Mouse (Mus musculus) left cerebral cortex, postnatal 4 days (tissue): ENCODE data around the gene Fam84b. TPM values are rescaled to one million over a fixed set of nuclear protein-coding genes. Genes with fewer than 3 reads are reported as not detected.
A peak's percentile ranks its signal among the peaks of the same experiment; 100 is the strongest.

Experiments
- DNase-seq: peaks from one replicate; pipeline ENCODE4 v3.0.0-alpha.2; 2022
- intact Hi-C: fragments of 180-260 bp; cut with DNase I; formaldehyde crosslinking; loops from one replicate; pipeline ENCODE4 v1.15.1; 2025
- total RNA-seq, 2 experiments: library from RNA; stranded (reverse); gene quantifications; 2 replicates each; pipeline ENCODE4 v1.2.3; 2021

Gene Fam84b
- total RNA-seq, 2 experiments from 2014 or later, result 18.0 to 22.1 TPM

DNA sequence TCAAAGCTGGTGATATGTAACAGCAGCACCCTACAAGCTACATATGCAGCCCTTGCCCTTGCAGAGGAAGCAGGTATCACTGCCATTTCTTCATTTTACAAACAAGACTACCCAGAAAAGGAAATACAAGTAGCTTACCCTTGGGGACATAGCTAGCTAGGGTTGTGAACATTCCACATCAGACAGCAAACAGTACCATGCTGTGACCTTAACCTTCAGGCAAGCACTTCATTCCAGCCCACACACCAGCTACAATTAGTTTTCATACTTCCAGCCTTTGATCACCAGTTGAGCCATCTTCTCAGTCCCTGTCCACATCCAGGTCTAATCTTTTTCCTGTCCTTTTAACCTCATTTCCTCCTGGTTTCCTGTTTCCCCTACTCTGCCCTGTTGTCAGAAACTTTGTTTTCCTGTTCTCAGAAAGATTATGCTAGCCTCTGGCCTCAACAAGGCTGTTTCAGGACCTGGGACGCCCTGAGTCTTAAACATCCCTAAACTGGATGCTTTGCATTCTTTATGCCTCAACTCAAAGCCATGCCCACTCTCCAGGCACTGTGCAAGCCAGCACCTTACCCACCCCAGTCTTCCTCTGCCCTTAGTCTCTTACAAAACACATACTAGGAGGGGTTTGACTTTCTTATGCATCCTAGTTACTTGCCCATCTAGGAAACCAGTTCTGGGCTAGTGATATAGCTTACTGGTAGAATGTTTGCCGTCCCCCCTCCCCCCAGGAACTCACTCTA is 19.9 kb downstream of the Fam84b start:
- intact Hi-C loops, result no loop called here
- DNase-seq, result no peak

DNA sequence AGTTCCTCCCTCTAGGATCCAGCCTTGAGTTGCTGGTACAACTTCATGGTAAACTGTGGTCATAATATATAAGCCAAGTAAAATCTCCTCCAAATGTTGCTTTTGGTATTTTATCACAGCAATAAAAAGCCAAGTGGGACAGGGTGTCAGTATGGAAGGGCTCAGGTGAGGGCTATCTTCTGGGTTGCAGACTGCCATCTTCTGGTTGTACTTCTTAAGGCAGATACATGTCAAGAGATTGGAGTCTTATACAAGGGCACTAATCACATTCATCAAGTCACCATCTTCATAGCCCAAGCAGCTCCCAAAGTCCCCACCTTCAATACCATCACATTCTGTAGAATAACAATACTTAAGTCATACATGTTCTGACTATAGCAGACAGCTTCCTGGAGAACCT is 21.0 kb downstream of the Fam84b start:
- no peak for DNase-seq
- intact Hi-C loops, result no loop called here

DNA sequence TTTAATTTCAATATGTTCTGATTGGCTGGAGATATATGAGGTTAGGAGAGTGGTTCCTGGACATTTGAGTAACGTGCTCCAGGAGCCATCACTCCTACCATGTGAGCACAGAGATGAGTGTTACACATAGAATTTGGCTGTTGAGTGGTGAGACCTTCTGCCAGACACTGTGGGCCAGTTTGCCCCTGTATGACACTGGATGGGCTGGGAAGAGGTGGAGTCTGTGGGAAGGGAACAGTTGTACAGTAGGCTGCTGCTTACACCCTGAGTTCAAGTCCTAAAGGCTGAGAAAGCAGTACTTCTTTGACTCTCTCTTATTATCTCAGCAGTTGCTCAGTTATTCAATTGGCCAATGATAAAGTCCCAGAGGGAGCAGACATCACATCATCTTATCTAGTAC is 27.4 kb downstream of the Fam84b start:
- intact Hi-C loops, result loop anchor here (10.0 kb wide), 1 partner anchor 171 kb away; no protein-coding TSS in a partner anchor
- no peak for DNase-seq

DNA sequence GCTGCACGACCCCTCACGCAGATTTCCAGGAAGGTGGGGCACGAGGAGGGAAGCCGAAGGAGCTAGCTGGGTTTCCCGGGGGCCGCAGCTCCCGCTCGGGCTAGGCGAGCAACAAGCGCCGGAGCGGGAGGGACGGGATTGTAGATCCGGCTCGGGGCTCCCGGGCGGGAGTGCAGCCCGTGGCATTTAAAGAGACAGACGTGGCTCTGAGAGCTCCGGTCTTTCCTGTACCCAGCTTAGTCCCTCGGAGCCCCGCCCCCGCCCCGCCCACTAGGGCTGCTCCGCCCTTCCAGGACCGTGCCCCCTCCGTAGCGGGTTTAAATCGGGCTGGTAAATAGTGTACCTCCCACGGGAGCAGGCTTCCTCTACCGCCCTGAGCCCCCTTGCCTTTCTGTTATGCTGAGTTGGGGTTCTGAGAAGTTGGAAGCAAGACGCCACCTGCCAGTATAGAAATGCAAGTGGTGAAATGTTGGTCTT is 28.8 kb downstream of the Fam84b start:
- intact Hi-C loops, result loop anchor here (5.0 to 10.0 kb wide), 3 partner anchors 170 to 947 kb away; no protein-coding TSS in a partner anchor
- DNase-seq, result peak; percentile 92

- no peak for DNase-seq
- intact Hi-C loops, result loop anchor here (2.0 to 10.0 kb wide), 4 partner anchors 169 to 947 kb away; no protein-coding TSS in a partner anchor
Measured at GRCm38 (mm10) chr15:60823870-60824709, 29.5 kb downstream of the Fam84b start.

- intact Hi-C loops, result loop anchor here (2.0 to 10.0 kb wide), 4 partner anchors 169 to 946 kb away; no protein-coding TSS in a partner anchor
- DNase-seq, result peak; percentile 24
Measured at GRCm38 (mm10) chr15:60823620-60823869, 30.0 kb downstream of the Fam84b start.

DNA sequence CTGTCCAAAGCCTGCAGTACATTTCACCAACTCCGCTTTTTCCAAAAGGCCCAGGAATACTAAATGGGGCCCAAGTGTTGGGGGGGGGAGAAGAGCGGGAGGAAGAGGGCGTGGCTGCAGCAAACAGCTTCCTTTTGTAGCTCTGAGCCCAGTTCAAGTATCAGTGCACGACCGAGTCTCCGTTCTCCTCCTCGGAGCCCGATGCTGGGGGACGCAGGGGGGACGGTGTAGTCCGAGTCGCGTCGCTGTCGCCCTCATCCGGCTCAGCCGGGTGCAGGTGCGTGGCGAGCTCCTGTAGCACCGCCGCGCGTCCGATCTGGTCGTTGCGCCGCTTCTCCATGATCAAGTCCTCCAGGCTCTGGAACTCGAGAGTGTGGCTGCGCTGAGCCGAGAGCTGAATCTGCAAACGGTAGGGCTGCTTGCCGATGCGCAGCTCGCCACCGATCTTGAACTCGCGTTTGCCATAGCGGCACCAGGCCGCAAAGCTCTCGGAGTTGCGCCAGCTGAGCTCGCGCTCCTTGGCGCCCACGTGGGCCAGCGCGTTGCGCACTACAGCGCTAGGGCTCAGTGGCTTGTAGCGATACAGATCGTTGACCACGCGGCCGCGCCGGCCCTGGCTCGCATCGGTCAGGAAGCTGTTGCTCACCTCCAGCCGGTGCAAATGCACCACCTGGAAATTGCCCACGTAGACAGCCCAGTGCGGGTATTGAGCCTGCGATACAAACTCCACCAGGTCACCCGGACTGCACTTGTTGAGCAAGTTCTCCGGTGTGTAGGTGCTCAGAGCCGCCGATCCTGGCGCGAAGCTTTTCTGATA is 30.6 kb downstream of the Fam84b start:
- intact Hi-C loops, result loop anchor here (2.0 to 10.0 kb wide), 4 partner anchors 168 to 946 kb away; no protein-coding TSS in a partner anchor
- peak; percentile 83 for DNase-seq

- intact Hi-C loops, result loop anchor here (2.0 to 10.0 kb wide), 4 partner anchors 167 to 945 kb away; no protein-coding TSS in a partner anchor
- peak; percentile 31 for DNase-seq
Measured at GRCm38 (mm10) chr15:60822101-60822802, 31.3 kb downstream of the Fam84b start.

- intact Hi-C loops, result loop anchor here (10.0 kb wide), 1 partner anchor 114 kb away; no protein-coding TSS in a partner anchor
Measured at GRCm38 (mm10) chr15:60818500-60818899, 35.1 kb downstream of the Fam84b start.

GRCm38 (mm10) chr15:60816478-60816877 is 37.1 kb downstream of the Fam84b start:
- intact Hi-C loops, result loop anchor here (10.0 kb wide), 1 partner anchor 112 kb away; no protein-coding TSS in a partner anchor
- DNase-seq, result no peak

More at GRCm38 (mm10) chr15:60818500-60818899, 35.1 kb downstream of the Fam84b start:
- no peak for DNase-seq

- intact Hi-C loops, result loop anchor here (10.0 kb wide), 1 partner anchor 110 kb away; no protein-coding TSS in a partner anchor
- no peak for DNase-seq
Measured at GRCm38 (mm10) chr15:60814542-60814941, 39.0 kb downstream of the Fam84b start.

- no peak for DNase-seq
- intact Hi-C loops, result loop anchor here (10.0 kb wide), 1 partner anchor 842 kb away; no protein-coding TSS in a partner anchor
Measured at GRCm38 (mm10) chr15:60793041-60793673, 60.4 kb downstream of the Fam84b start.

GRCm38 (mm10) chr15:60789084-60789483 is 64.5 kb downstream of the Fam84b start:
- intact Hi-C loops, result no loop called here
- no peak for DNase-seq

DNA sequence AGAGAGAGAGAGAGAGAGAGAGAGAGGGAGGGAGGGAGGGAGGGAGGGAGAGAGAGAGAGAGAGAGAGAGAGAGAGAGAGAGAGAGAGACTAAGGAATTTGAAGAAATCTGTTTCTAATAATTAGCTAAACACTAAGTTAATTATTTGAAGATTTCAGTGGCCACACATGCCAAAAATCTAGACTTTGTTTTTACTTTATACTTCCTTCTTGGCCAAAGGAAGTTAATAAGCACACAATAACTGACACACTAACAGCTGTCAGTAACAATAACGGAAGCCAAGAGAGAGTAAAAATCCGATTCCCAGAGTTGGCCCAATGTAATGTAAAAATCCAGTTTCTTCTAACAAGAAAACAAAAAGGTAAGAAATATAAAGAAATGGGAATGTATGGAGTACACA is 69.8 kb downstream of the Fam84b start:
- intact Hi-C loops, result no loop called here
- no peak for DNase-seq

DNA sequence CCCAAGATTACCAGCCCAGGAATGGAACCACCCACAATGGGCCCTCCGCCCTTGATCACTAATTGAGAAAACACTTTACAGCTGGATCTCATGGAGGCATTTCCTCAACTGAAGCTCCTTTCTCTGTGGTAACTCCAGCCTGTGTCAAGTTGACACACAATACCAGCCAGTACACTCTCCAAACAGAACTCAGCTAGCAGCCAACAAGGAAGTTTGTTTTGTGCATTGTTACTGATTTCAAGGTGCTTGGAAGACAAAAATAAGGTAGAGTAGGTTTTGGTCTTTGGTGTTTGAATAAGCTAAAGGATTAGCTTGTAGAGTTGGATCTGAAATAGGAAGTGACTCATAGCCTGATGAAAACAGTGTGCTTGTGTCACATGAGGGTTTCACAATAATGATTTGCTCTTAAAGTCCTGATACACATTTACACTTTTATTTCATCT is 74.0 kb downstream of the Fam84b start:
- DNase-seq, result no peak
- intact Hi-C loops, result no loop called here

GRCm38 (mm10) chr15:60779063-60779462 is 74.5 kb downstream of the Fam84b start:
- intact Hi-C loops, result no loop called here
- no peak for DNase-seq
